Mouse (Mus musculus): ENCODE data around the gene Gm20721.

GRCm38 (mm10) chr2:174331282-174332030 lies 15.1 kb downstream of the Gm20721 start:
- TF ChIP-seq TAL1 (IDR thresholded peaks at IDR 0.05; ENCODE audit: low read length) (no peak), GATA1 (IDR thresholded peaks at IDR 0.05; ENCODE audit: low read length) (no peak)
